Mouse (Mus musculus): ENCODE results near the gene Slc5a1. TPM values are rescaled to one million over a fixed set of nuclear protein-coding genes. Genes with fewer than 3 reads are reported as not detected.

Slc5a1 gene
- total RNA-seq (2021) = not detected
- long read RNA-seq, experiment 1 = 0 reads
- long read RNA-seq, experiment 2 = 0 reads

- no peak for DNase-seq
Observed at GRCm38 (mm10) chr5:33104025-33104481, at the start of gene Slc5a1. Slc5a1 (plus strand) TSS chr5:33104219.

DNA sequence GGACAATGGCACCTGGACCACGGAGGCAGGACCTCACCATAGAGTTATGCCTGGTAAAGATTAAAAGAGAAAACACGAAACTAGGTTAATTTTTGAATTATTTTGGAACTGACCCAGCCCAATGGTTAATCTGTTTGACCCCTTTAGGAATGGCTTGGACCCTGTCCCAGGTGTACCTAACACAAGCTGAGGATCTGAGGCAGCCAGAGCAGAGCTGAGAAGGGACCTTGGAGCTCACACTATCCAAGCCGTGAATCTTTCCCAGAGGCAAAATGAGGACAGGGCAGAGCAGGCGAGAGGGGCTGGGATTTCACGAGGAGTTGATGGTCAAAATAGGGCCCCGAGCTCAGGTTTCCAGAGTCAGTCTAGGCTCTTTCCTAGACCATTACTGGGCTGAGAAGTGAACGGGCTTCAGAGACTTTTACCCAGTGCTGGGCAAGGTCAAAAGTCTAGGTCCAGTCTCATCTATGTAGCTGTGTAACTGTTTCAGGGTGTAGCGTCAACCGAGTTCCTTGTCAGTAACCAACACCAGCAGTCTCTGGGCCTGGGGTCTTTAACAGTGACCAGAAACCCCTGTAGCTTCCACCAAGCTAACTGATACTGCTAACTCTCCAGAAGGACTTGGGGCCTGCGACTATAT, 47.8 kb upstream of the Slc5a1 start:
- no peak for DNase-seq

DNA sequence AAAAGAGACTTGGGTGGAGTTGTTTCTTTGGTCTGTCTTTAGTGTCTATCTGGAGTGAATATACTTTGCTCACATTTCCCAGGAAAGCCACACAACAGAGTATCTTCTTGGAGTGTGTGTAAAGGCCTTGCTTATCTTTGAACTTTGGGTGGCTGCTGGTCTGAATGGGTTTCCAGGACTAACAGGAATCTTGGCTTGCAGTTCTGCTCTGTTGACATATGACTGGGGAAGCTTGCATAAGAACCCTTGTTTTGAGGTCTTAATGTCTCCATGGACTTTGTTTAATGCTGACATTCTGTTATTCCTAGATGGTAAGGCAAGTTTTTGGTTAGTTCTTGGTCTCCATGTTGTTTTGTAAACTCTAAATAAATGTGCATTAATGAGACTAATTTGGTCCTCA, 33.9 kb upstream of the Slc5a1 start:
- no peak for DNase-seq

GRCm38 (mm10) chr5:33076490-33077191, 27.4 kb upstream of the Slc5a1 start:
- no peak for DNase-seq

DNA sequence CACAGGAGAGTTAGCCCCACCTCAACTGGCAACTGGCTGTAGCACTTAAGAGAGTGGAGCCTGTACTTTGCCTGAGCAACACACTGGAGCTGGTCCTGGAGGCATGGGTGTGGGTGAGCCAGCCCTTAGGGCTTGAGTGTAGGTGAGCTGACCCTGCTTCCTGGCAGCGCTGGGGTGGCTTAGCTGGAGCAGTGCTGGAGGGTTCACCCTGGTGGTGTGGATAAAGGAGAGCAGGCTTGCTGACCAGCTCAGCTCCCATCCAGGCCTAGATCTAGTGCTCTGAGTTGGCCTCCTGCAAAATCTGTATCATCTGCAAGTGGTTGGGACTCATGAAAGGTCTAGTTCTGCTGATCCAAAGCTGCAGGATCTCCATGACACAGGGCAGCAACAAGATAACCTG, 21.1 kb upstream of the Slc5a1 start:
- DNase-seq = no peak

GRCm38 (mm10) chr5:33084599-33084998, 19.4 kb upstream of the Slc5a1 start:
- DNase-seq = no peak

DNA sequence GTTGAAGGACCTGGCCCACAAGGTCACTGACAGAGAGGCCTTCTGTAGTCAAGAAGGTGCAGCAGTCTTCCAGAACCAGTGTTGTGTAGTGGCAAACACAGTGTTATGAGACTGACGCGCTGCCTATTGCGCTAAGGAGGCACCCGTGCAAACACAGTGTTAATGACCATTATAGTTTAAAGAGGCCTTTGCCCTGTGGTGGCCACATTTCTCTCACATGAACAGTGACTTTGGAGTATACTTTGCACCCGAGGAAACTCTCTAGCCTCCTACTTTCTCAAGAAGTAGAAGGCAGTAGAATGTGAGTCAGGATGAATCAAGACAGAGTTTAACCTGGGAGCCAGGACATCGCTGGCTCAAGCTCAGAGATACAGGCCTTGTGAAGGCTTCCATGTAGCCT, 12.7 kb upstream of the Slc5a1 start:
- DNase-seq = no peak

DNA sequence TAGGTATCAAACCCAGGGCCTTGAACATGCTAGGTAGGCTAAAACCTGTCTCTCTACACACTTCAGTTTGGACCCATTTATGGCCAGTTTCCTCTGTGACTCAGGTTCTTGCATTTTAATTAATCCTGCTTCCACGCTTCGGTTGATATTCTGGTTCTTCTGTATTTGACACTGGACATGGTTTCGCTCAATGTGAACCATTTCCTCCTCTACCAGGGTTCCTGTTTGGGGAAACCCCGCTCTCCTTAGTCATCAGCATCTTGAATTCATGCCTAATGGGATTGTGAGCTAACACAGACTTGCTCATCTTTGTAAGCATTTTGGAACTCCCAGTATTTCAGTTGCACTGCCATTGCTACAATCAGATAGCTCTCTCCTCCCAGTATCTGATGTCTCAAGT, 8.7 kb upstream of the Slc5a1 start:
- DNase-seq = no peak

DNA sequence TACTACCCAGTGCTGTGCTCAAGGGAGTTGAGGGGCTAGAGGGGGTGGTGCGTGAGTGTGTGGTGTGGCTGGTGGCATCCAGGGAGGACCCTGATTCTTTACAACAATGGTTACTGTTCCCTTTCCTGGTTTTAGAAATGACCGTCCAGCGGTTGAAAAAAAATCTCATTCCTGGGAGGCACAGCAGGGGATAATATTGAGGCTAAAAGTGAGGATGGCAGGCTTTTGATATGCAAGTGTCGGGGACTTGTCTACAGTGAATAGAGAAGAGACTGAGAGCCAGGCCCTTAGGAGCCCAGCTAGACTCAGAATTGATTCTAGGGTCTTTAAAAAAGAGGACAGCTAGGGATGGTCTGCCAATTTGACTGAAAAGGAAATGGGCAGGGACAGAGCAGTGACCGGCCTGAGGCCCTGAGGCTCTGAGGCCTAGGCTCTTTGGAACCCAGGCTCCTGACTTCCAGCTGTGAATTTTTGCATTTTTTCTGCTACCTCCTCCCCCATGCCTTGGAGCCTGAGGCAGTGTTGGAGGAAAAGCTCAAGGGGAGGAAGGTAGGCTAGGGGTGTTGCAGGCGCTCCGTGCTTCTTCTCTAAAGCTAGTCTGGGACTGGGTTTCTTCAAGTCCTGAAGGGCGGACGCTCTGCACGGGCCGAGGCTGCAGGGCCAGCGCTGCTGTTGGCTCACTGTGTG, 1.5 kb upstream of the Slc5a1 start:
- no peak for DNase-seq

GRCm38 (mm10) chr5:33104876-33105275, 857 bp downstream of the Slc5a1 start:
- no peak for DNase-seq

DNA sequence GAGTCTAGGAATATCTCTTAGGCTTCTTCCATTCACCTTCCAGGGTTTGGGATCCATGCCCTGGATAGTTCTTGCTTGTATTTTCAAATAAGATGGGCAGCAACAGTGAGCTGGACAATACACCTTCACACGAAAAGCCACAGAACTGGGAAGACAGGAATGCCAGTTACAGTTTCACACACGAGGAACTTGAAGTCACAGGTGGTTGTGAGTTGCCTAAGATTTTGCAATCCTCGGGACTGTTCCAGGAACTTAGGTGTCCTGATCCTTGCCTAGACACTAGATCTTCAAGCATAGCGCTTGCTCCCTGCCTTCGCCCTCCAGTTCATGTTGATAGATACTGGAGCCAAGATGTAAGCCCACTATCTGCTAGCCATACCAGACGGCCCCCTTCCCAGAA, 1.6 kb downstream of the Slc5a1 start:
- DNase-seq = no peak

DNA sequence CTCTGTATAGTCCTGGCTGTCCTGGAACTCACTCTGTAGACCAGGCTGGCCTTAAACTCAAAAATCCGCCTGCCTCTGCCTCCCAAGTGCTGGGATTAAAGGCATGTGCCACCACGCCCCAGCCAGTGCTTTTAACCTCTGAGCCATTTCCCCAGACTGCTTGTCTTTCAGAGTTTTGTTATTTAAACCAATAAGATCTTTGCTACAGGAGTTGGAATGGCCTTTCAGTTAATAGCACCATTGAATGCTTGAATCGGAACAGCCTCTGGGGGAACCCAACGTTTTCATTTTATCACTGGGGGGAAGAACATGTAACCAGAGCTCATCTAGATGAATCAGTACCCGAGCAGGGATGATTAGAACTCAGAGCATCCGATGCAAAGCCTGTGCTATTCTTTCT, 3.0 kb downstream of the Slc5a1 start:
- no peak for DNase-seq

- no peak for DNase-seq
Observed at GRCm38 (mm10) chr5:33107778-33108405, 3.9 kb downstream of the Slc5a1 start.

DNA sequence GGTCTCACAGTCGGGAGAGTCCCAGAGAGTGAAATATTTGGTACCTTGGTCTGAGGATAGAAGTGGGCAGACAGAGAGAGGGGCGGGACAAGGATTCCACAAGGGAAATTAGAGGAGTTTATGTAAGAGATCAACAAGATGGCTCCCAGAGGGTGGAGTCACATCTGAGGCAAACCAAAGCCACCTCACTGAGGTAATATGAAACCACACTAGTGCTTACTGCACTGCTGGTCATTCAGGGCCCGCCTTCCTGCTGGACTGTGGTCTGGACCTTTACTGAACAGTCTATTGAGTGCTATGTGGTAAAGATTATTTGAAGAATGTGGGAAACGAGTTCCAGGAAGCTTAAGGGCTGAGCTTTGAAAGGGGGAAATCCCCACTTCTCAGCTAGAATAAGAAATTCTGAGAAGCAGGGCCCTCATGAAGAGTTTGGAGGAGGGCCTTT, 17.9 kb downstream of the Slc5a1 start:
- no peak for DNase-seq

- DNase-seq = no peak
Observed at GRCm38 (mm10) chr5:33123658-33124057, 19.6 kb downstream of the Slc5a1 start.

DNA sequence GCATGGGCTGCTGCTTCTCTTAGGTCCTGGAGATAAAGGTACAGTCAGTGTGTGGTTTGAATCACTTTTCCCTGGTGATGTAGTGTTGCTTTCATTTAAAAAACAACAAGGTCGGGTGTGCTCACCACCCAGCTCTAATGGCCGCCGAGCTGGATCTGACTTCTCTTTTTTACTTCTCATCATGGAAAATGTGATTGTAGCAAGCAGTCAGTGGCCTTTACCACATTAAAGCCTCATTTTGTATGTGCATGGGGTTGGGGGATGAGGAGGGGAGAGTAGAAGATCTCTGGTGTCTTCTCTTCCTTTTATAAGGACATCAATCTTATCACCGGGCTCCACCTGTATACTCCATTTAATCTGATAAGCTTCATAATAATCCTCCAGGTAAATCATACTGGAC, 21.3 kb downstream of the Slc5a1 start:
- DNase-seq = no peak

DNA sequence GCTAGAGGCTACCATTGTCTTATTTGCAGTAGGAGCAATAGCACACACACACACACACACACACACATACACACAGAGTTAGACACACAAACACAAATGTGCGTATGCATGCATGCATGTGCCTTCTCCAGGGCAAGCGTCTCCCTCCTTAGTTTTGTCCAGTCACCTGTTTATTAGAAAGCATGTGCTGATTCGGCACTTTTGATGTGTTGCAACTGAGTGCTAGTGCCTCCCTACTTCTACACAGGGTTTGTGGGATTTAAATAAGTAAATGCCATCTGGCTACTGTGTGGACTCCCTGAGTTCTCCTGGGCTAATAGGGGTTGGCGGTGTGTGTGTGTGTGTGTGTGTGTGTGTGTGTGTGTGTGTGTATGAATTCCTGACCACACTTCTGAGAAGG, 30.1 kb downstream of the Slc5a1 start:
- DNase-seq = no peak

DNA sequence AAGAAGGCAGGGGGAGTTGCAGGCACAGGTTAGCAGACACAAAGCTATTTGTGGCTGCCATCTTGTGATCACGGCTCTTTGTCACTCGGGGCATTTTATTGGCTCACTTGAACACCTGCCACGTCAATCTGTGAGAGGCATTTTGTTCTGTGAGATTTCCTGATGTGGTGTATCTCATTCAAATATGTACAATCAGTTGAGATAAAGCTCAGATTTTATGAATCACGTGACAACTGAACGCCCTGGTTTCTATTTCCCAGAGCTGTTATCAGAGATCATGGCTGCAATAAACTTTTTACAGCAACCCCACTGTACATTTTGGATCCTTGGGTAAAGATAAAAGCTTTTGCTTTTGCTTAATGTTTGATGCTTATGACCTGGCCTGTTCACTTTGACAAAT, 31.6 kb downstream of the Slc5a1 start:
- DNase-seq = no peak

- no peak for DNase-seq
Observed at GRCm38 (mm10) chr5:33142790-33143455, 38.9 kb downstream of the Slc5a1 start.

- DNase-seq = no peak
Observed at GRCm38 (mm10) chr5:33144025-33144424, 40.0 kb downstream of the Slc5a1 start.

- DNase-seq = no peak
Observed at GRCm38 (mm10) chr5:33146837-33147236, 42.8 kb downstream of the Slc5a1 start.

- no peak for DNase-seq
Observed at GRCm38 (mm10) chr5:33147691-33148090, 43.7 kb downstream of the Slc5a1 start.
